Mouse (Mus musculus) Patski (cell line): ENCODE measurements at regions not wholly inside any gene's neighbourhood (a gene's known extent, or its start where the extent isn't known, plus 50 kb on each side); places are given as distances from the start of the nearest gene placed in this dataset.
A peak's percentile ranks its signal among the peaks of the same experiment; 100 is the strongest.

Source experiments
- ATAC-seq: fragments of 100-300 bp; one replicate; pipeline ENCODE4 v1.8.0; 2021
- CTCF ChIA-PET: fragments of 350-600 bp; sonication (Branson Sonifier 250); formaldehyde crosslinking; loops from one replicate; lab custom pipeline; 2022; ENCODE audit warnings: inconsistent platforms; lab: Charles Lee
- POLR2A ChIA-PET: fragments of 350-600 bp; sonication (Branson Sonifier 250); formaldehyde crosslinking; loops from one replicate; lab custom pipeline; 2022; ENCODE audit warnings: antibody characterized with exemption, inconsistent platforms; lab: Charles Lee
- DNase-seq: peaks from one replicate; pipeline ENCODE4 v3.0.0-alpha.2; 2011; ENCODE audit warnings: low read depth, low spot score
- H3K27me3 ChIP-seq: fragments of 371-371 bp; one replicate; pipeline ENCODE4 v1.5.1; 2021
- CTCF ChIP-seq: fragments of 100-300 bp; IDR thresholded peaks from one replicate; pipeline ENCODE4 v1.5.1; 2021
- in situ Hi-C: fragments of 300-500 bp; cut with MboI; formaldehyde crosslinking; loops from 3 replicates; pipeline ENCODE4 v1.11.1; 2018; ENCODE audit warnings: low pct_unique_long_range_greater_than_20kb, mixed read lengths

GRCm38 (mm10) chr9:69898016-69898415 is 91.2 kb upstream of the Bnip2 start:
- in situ Hi-C loops: no loop called here
- TF ChIP-seq CTCF: no peak
- DNase-seq: no peak
- no peak for ATAC-seq
- no peaks in the 10 kb centered on the region for H3K27me3 ChIP-seq
- ChIA-PET POLR2A (no interaction called here), CTCF (interaction anchor here (1.5 kb wide), 1 partner anchor 10 kb away, joined by 3 read pairs; no protein-coding TSS in a partner anchor)

- peak; percentile 19 for TF ChIP-seq CTCF
- DNase-seq: no peak
- no peak for ATAC-seq
- no peaks in the 10 kb centered on the region for H3K27me3 ChIP-seq
- CTCF ChIA-PET: no interaction called here
- in situ Hi-C loops: no loop called here
- POLR2A ChIA-PET: no interaction called here
Observed at GRCm38 (mm10) chr9:69899371-69899770, 89.9 kb upstream of the Bnip2 start.

- ATAC-seq: no peak
- DNase-seq: no peak
- ChIA-PET CTCF (interaction anchor here (1.1 kb wide), 1 partner anchor 8 kb away, joined by 3 read pairs; no protein-coding TSS in a partner anchor), POLR2A (no interaction called here)
- no peak for TF ChIP-seq CTCF
- in situ Hi-C loops: no loop called here
- H3K27me3 ChIP-seq: no peaks in the 10 kb centered on the region
Observed at GRCm38 (mm10) chr9:69900871-69901270, 88.4 kb upstream of the Bnip2 start.

GRCm38 (mm10) chr9:69907123-69907945 is 81.9 kb upstream of the Bnip2 start:
- DNase-seq (no peak), ATAC-seq (no peak)
- POLR2A ChIA-PET: no interaction called here
- in situ Hi-C loops: no loop called here
- CTCF ChIA-PET: interaction anchor here (1.4 kb wide), 1 partner anchor 10 kb away, joined by 3 read pairs; no protein-coding TSS in a partner anchor
- TF ChIP-seq CTCF: no peak
- H3K27me3 ChIP-seq: no peaks in the 10 kb centered on the region

GRCm38 (mm10) chr9:69910621-69911020 is 78.6 kb upstream of the Bnip2 start:
- in situ Hi-C loops: no loop called here
- ChIA-PET CTCF (interaction anchor here (0.9 to 1.5 kb wide), 2 partner anchors 12 to 40 kb away, joined by 3 read pairs; no protein-coding TSS in a partner anchor), POLR2A (no interaction called here)
- DNase-seq (no peak), ATAC-seq (no peak)
- TF ChIP-seq CTCF: no peak
- no peaks in the 10 kb centered on the region for H3K27me3 ChIP-seq

GRCm38 (mm10) chr9:69928126-69928525 is 61.1 kb upstream of the Bnip2 start:
- DNase-seq (no peak), ATAC-seq (no peak)
- H3K27me3 ChIP-seq: no peaks in the 10 kb centered on the region
- ChIA-PET POLR2A (no interaction called here), CTCF (interaction anchor here (0.9 to 3.3 kb wide), 7 partner anchors 9 to 422 kb away, joined by 3 to 14 read pairs (median 4); no protein-coding TSS in a partner anchor)
- in situ Hi-C loops: no loop called here
- TF ChIP-seq CTCF: peak; percentile 79

- ChIA-PET CTCF (interaction anchor here (1.4 to 2.4 kb wide), 2 partner anchors 10 to 315 kb away, joined by 9 to 11 read pairs; no protein-coding TSS in a partner anchor), POLR2A (no interaction called here)
- ATAC-seq (no peak), DNase-seq (no peak)
- H3K27me3 ChIP-seq: peaks cover 16% of the 10 kb centered on the region
- TF ChIP-seq CTCF: peak; percentile 39
- in situ Hi-C loops: no loop called here
Observed at GRCm38 (mm10) chr9:69937863-69938262, 51.4 kb upstream of the Bnip2 start.
